Mouse (Mus musculus) cortical plate, adult 2 months (tissue): ENCODE results near the gene Cep57l1.

Experiments
- CTCF ChIP-seq: fragments of 200-500 bp; IDR thresholded peaks from 2 replicates; pipeline ENCODE4 v1.5.1; 2011; ENCODE audit warnings: mild to moderate bottlenecking, control low read depth, low read length; ENCODE audit not compliant: insufficient read depth; ENCODE audit errors: extremely low read depth
- POLR2A ChIP-seq: fragments of 200-500 bp; IDR thresholded peaks from 2 replicates; pipeline ENCODE4 v1.6.1; 2011; ENCODE audit warnings: mild to moderate bottlenecking, low read length, control low read depth; ENCODE audit not compliant: insufficient read depth; ENCODE audit errors: extremely low read depth

- TF ChIP-seq CTCF (no peak), POLR2A (no peak)
These were observed 110.0 kb downstream of the Cep57l1 start for GRCm38 (mm10) chr10:41699669-41700068.
